In genomic region chr19:37233561-37234539, GRCm38 (mm10) we compare ENCODE assay signal across 7 mouse cellular contexts. TPM values are rescaled to one million over a fixed set of nuclear protein-coding genes. Genes with fewer than 3 reads are reported as not detected.
A peak's percentile ranks its signal among the peaks of the same experiment; 100 is the strongest.
DNase-seq lines count a peak whose midpoint lies in the region; ATAC-seq and TF ChIP-seq lines count a peak whose summit lies in the region.

No protein-coding gene starts in this region.

- peak overlapping the region; percentile 47 for H3K4me2 ChIP-seq in lung, embryonic 16.5 days (ENCODE audit: low read depth, low read length)
- H3K4me2 ChIP-seq in forebrain, postnatal 0 days (ENCODE audit: low read depth) = peak overlapping the region; percentile 66
- peak overlapping the region; percentile 86 for H3K4me2 ChIP-seq in liver, embryonic 12.5 days

- peaks cover 23% of the 10 kb centered on the region for H3K27me3 ChIP-seq in lung, embryonic 16.5 days (ENCODE audit: control insufficient read depth, insufficient read depth, low read depth, low read length)
- no peaks in the 10 kb centered on the region; the same call in 1 of the 2 replicates for H3K27me3 ChIP-seq in forebrain, postnatal 0 days (ENCODE audit: insufficient read depth, low read length)
- peaks cover 28% of the 10 kb centered on the region for H3K27me3 ChIP-seq in liver, embryonic 12.5 days (replicated peaks)
- no peaks in the 10 kb centered on the region for H3K27me3 ChIP-seq in splenic B cell, adult 2 months (ENCODE audit: control insufficient read depth, insufficient read depth, low read length, poor library complexity, severe bottlenecking)

- H3K36me3 ChIP-seq in lung, embryonic 16.5 days (ENCODE audit: control insufficient read depth, insufficient read depth, low read length) = no peaks in the 10 kb centered on the region
- no peaks in the 10 kb centered on the region for H3K36me3 ChIP-seq in forebrain, postnatal 0 days (ENCODE audit: insufficient read depth)
- no peaks in the 10 kb centered on the region for H3K36me3 ChIP-seq in liver, embryonic 12.5 days
- no peaks in the 10 kb centered on the region for H3K36me3 ChIP-seq in splenic B cell, adult 2 months (ENCODE audit: control insufficient read depth, insufficient read depth, low read length, poor library complexity, severe bottlenecking)

- WGBS in lung, embryonic 16.5 days = 4% methylated on average over 63 of the region's 63 CpGs
- 4% methylated on average over 63 of the region's 63 CpGs for WGBS in forebrain, postnatal 0 days
- 8% methylated on average over 63 of the region's 63 CpGs for WGBS in liver, embryonic 12.5 days (ENCODE audit: insufficient replicate concordance)

- 0 out of 2 replicates have a peak, but pooled peaks cover 5% of the 10 kb centered on the region for H3K4me1 ChIP-seq in lung, embryonic 16.5 days (replicated peaks; ENCODE audit: control insufficient read depth, insufficient read depth, low read length)
- H3K4me1 ChIP-seq in forebrain, postnatal 0 days (ENCODE audit: insufficient read depth) = 0 out of 2 replicates have a peak, but pooled peaks cover 3% of the 10 kb centered on the region
- peaks cover 83% of the 10 kb centered on the region for H3K4me1 ChIP-seq in liver, embryonic 12.5 days

- H3K9me3 ChIP-seq in lung, embryonic 16.5 days (ENCODE audit: control insufficient read depth, low read length) = no peaks in the 10 kb centered on the region
- no peaks in the 10 kb centered on the region for H3K9me3 ChIP-seq in forebrain, postnatal 0 days (ENCODE audit: low read length)
- no peaks in the 10 kb centered on the region for H3K9me3 ChIP-seq in liver, embryonic 12.5 days (replicated peaks)

- no peak overlapping the region for H3K27ac ChIP-seq in lung, embryonic 16.5 days (ENCODE audit: low read length)
- H3K27ac ChIP-seq in forebrain, postnatal 0 days (ENCODE audit: low read depth, low read length) = no peak overlapping the region
- peak overlapping the region; percentile 99 for H3K27ac ChIP-seq in liver, embryonic 12.5 days

- ATAC-seq in lung, embryonic 16.5 days (ENCODE audit: low read depth) = no peak
- peak; percentile 60 for ATAC-seq in forebrain, postnatal 0 days
- peak; percentile 37 for ATAC-seq in liver, embryonic 12.5 days

- H3K9ac ChIP-seq in lung, embryonic 16.5 days (ENCODE audit: low read length) = no peak overlapping the region
- H3K9ac ChIP-seq in forebrain, postnatal 0 days = peak overlapping the region; percentile 31
- H3K9ac ChIP-seq in liver, embryonic 12.5 days = peak overlapping the region; percentile 84

- H3K4me3 ChIP-seq in lung, embryonic 16.5 days (ENCODE audit: low read length) = peak overlapping the region; percentile 33
- H3K4me3 ChIP-seq in forebrain, postnatal 0 days (ENCODE audit: low read depth, low read length) = peak overlapping the region; percentile 42
- H3K4me3 ChIP-seq in liver, embryonic 12.5 days = peak overlapping the region; percentile 69

- no peak for DNase-seq in lung, postnatal 25 days (ENCODE audit: low spot score)
- peak; percentile 44 to 55 for DNase-seq in cerebellum, postnatal 10 days
- peak; percentile 41 for DNase-seq in forebrain, postnatal 0 days
- DNase-seq in splenic B cell, adult 2 months (ENCODE audit: low read depth, low spot score) = peak; percentile 33
- no peak for DNase-seq in ovary, adult 18-20 months (ENCODE audit: low spot score)

- no peak; the same call in 1 of the 2 replicates for TF ChIP-seq CTCF in forebrain, postnatal 0 days (IDR thresholded peaks at IDR 0.05; ENCODE audit: low read depth)

RNA-seq across cellular contexts. Expression of gene Cpeb3, which starts 25.4 kb away (rescaled TPM):
- 0.64 and 0.98 TPM in 2 replicates for polyA plus RNA-seq in lung, embryonic 16.5 days (2015; fragmentation: Nextera tagmentation; extraction: Ambion mirVana)
- total RNA-seq in forebrain, postnatal 0 days (2014; rRNA removed) = 12.9 and 18.1 TPM in 2 replicates
- 3.9 and 7.9 TPM in 2 replicates for polyA plus RNA-seq in forebrain, postnatal 0 days (2015; fragmentation: Nextera tagmentation; extraction: Ambion mirVana)
- 2.6 and 3.2 TPM in 2 replicates for polyA plus RNA-seq in liver, embryonic 12.5 days (2016; fragmentation: Nextera tagmentation; extraction: Ambion mirVana)

RNA-seq across cellular contexts. Expression of gene March5, which starts 26.5 kb away (rescaled TPM):
- polyA plus RNA-seq in lung, embryonic 16.5 days (2015; fragmentation: Nextera tagmentation; extraction: Ambion mirVana) = 74.9 and 75.6 TPM in 2 replicates
- total RNA-seq in forebrain, postnatal 0 days (2014; rRNA removed) = 94.9 and 102 TPM in 2 replicates
- polyA plus RNA-seq in forebrain, postnatal 0 days (2015; fragmentation: Nextera tagmentation; extraction: Ambion mirVana) = 118 and 122 TPM in 2 replicates
- polyA plus RNA-seq in liver, embryonic 12.5 days (2016; fragmentation: Nextera tagmentation; extraction: Ambion mirVana) = 159 and 164 TPM in 2 replicates

Comparison
In these comparisons a context has a peak if more than half of its experiments do, and no peak if none do; other contexts are left out.
1. DNase-seq: peak in cerebellum, postnatal 10 days (2 of 2), forebrain, postnatal 0 days (single experiment) and splenic B cell, adult 2 months (single experiment); none in lung, postnatal 25 days (single experiment) and ovary, adult 18-20 months (single experiment).
2. Peak in every context shown above with its lines, with median percentiles within 50 percentile points of each other: H3K4me2 ChIP-seq and H3K4me3 ChIP-seq.